Mouse (Mus musculus): Measurements from ENCODE around the gene Slc45a3. TPM values are rescaled to one million over a fixed set of nuclear protein-coding genes. Genes with fewer than 3 reads are reported as not detected.

The Slc45a3 gene
- polyA plus RNA-seq, 1 experiment from 2014 or later = 0.70 TPM

- H3K36me3 ChIP-seq (ENCODE audit: inconsistent target) = no peaks in the 10 kb centered on the region
- WGBS (ENCODE audit: missing documents) = 48% methylated on average over 4 of the region's 4 CpGs
Measured at GRCm38 (mm10) chr1:131995062-131995461, 32.3 kb downstream of the Slc45a3 start.

DNA sequence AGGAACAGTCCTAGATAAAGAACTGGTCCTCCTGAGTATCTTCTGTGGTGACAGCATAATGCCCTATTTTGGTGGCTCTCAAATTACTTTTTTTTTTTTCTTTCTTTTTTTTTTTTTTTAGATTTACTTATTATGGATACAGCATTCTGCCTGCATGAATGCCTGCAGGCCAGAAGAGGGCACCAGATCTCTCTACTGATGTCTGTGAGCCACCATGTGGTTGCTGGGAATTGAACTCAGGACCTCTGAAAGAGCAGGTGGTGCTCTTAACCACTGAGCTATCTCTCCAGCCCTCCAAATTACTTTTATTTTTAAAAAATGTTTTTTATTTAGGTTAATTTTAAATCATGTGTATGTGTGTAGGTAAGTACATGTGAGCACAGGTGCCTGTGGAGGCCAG lies 37.7 kb downstream of the Slc45a3 start:
- H3K4me3 ChIP-seq (ENCODE audit: inconsistent target) = no peak overlapping the region
- H3K36me3 ChIP-seq (ENCODE audit: inconsistent target) = no peaks in the 10 kb centered on the region
- H3K79me2 ChIP-seq (ENCODE audit: inconsistent target) = no peaks in the 10 kb centered on the region
- H3K27ac ChIP-seq = no peak overlapping the region

More at GRCm38 (mm10) chr1:131995062-131995461, 32.3 kb downstream of the Slc45a3 start:
- Histone ChIP-seq H3K4me3 (ENCODE audit: inconsistent target) (no peak overlapping the region), H3K27ac (no peak overlapping the region), H3K79me2 (ENCODE audit: inconsistent target) (no peaks in the 10 kb centered on the region)

- no peaks in the 10 kb centered on the region for H3K79me2 ChIP-seq (ENCODE audit: inconsistent target)
- WGBS (ENCODE audit: missing documents) = 72% methylated on average over 4 of the region's 4 CpGs
- H3K36me3 ChIP-seq (ENCODE audit: inconsistent target) = no peaks in the 10 kb centered on the region
- no peak overlapping the region for H3K27ac ChIP-seq
- H3K4me3 ChIP-seq (ENCODE audit: inconsistent target) = no peak overlapping the region
Measured at GRCm38 (mm10) chr1:132001880-132002330, 39.1 kb downstream of the Slc45a3 start.

- 71% methylated on average over 1 of the region's 2 CpGs for WGBS (ENCODE audit: missing documents)
- Histone ChIP-seq H3K27ac (no peak overlapping the region), H3K4me3 (ENCODE audit: inconsistent target) (no peak overlapping the region), H3K36me3 (ENCODE audit: inconsistent target) (no peaks in the 10 kb centered on the region), H3K79me2 (ENCODE audit: inconsistent target) (peaks cover under 1% of the 10 kb centered on the region; the same call in 1 of the 2 replicates)
Measured at GRCm38 (mm10) chr1:132003111-132003510, 40.3 kb downstream of the Slc45a3 start.

GRCm38 (mm10) chr1:132003817-132004216 lies 41.0 kb downstream of the Slc45a3 start:
- H3K79me2 ChIP-seq (ENCODE audit: inconsistent target) = peaks cover 8% of the 10 kb centered on the region
- H3K4me3 ChIP-seq (ENCODE audit: inconsistent target) = no peak overlapping the region
- no peak overlapping the region for H3K27ac ChIP-seq
- H3K36me3 ChIP-seq (ENCODE audit: inconsistent target) = no peaks in the 10 kb centered on the region
- WGBS (ENCODE audit: missing documents) = 18% methylated on average over 1 of the region's 1 CpGs

DNA sequence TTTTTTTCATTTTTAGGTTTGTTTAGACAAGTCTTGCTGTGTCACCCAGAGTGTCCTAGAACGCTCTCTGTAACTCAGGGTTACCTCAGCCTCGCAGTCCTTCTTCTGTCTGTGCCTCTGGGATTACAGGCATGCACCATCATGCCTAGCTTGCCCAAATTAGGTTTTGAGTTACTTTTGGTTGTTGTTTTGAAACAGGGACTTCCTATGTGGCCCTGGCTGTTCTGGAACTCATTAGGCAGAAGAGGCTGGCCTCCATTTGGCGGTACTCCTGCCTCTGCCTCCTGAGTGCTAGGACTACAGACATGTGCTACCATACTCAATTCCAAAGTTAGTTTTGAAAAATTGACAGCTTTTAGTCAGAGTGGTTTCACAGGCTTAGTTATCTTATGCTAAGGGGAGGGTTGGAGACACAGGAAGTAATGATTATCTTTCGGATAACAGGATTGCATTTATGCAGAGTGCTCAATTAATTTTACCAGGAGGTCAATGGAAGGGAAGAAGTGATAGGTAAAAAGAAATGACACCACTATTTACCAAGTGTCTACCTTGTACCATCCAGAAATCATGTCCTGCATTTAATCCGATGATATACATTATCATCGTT lies 41.9 kb downstream of the Slc45a3 start:
- no peak overlapping the region for H3K4me3 ChIP-seq (ENCODE audit: inconsistent target)
- H3K36me3 ChIP-seq (ENCODE audit: inconsistent target) = no peaks in the 10 kb centered on the region
- H3K27ac ChIP-seq = no peak overlapping the region
- WGBS (ENCODE audit: missing documents) = 77% methylated on average over 6 of the region's 6 CpGs
- peaks cover 17% of the 10 kb centered on the region for H3K79me2 ChIP-seq (ENCODE audit: inconsistent target)

- H3K27ac ChIP-seq = no peak overlapping the region
- no peak overlapping the region for H3K4me3 ChIP-seq (ENCODE audit: inconsistent target)
- 94% methylated on average over 1 of the region's 1 CpGs for WGBS (ENCODE audit: missing documents)
- H3K36me3 ChIP-seq (ENCODE audit: inconsistent target) = no peaks in the 10 kb centered on the region
- peaks cover 21% of the 10 kb centered on the region for H3K79me2 ChIP-seq (ENCODE audit: inconsistent target)
Measured at GRCm38 (mm10) chr1:132005466-132005865, 42.7 kb downstream of the Slc45a3 start.

GRCm38 (mm10) chr1:132006046-132006445 lies 43.3 kb downstream of the Slc45a3 start:
- H3K79me2 ChIP-seq (ENCODE audit: inconsistent target) = peaks cover 22% of the 10 kb centered on the region
- WGBS (ENCODE audit: missing documents) = 92% methylated on average over 3 of the region's 3 CpGs
- H3K4me3 ChIP-seq (ENCODE audit: inconsistent target) = no peak overlapping the region
- no peak overlapping the region for H3K27ac ChIP-seq
- H3K36me3 ChIP-seq (ENCODE audit: inconsistent target) = no peaks in the 10 kb centered on the region

DNA sequence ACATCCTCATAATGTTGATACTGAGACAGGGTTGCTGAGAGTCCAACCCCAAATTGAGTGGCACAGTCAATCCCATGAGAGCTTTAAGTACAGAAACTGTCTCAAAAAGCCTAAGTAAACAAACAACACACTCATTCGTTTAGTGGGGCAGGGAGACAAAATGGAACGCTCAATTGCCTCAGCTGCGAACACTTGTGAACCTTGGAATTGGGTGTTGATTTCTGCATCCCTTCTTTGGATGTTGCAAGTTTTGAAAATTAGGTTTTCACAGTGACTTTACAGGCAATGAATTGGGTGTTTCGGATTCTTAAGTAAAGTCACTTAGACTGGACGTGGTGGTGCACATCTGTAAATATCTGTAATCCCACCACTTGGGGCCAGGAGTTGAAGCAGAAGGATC lies 44.0 kb downstream of the Slc45a3 start:
- Histone ChIP-seq H3K36me3 (ENCODE audit: inconsistent target) (no peaks in the 10 kb centered on the region), H3K79me2 (ENCODE audit: inconsistent target) (peaks cover 29% of the 10 kb centered on the region), H3K27ac (peak overlapping the region; percentile 72), H3K4me3 (ENCODE audit: inconsistent target) (peak overlapping the region; percentile 61)
- WGBS (ENCODE audit: missing documents) = 39% methylated on average over 5 of the region's 5 CpGs

DNA sequence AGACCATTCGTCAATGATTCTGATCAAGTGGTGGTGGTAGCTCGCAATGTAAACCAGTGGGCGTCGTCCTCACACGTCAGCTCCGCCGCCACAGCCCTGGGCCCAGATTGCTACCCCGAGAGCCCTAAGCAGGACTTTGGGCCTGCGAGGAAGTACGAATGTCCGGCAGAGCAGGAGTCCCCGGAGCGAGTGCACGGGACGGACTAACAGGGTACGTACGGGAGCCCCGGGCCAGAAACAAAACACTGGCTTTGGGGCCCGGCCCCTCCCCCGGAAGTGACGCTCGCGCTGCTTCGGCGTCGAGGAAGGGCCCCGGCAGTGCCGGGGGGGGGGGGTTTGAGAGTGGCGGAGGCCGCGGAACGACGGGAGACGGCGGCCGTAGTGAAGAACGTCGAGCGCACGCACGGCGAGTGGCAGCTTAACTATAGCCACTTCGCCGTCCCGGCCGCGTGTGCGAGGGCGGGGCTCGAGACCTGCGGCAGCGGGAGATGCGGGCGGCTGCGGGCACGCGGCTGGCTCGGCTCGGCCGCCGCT lies 44.6 kb downstream of the Slc45a3 start, which contains the start of gene Elk4:
Elk4 (plus strand) TSS at position 326 of the 534 bp plus-strand sequence.
- H3K4me3 ChIP-seq (ENCODE audit: inconsistent target) = peak within 1 kb of the TSS; percentile 80
- no peaks in the 10 kb centered on the region for H3K36me3 ChIP-seq (ENCODE audit: inconsistent target)
- WGBS (ENCODE audit: missing documents) = under 1% methylated on average over 59 of the region's 61 CpGs
- H3K79me2 ChIP-seq (ENCODE audit: inconsistent target) = peaks cover 35% of the 10 kb centered on the region
- peak within 1 kb of the TSS; percentile 82 for H3K27ac ChIP-seq

DNA sequence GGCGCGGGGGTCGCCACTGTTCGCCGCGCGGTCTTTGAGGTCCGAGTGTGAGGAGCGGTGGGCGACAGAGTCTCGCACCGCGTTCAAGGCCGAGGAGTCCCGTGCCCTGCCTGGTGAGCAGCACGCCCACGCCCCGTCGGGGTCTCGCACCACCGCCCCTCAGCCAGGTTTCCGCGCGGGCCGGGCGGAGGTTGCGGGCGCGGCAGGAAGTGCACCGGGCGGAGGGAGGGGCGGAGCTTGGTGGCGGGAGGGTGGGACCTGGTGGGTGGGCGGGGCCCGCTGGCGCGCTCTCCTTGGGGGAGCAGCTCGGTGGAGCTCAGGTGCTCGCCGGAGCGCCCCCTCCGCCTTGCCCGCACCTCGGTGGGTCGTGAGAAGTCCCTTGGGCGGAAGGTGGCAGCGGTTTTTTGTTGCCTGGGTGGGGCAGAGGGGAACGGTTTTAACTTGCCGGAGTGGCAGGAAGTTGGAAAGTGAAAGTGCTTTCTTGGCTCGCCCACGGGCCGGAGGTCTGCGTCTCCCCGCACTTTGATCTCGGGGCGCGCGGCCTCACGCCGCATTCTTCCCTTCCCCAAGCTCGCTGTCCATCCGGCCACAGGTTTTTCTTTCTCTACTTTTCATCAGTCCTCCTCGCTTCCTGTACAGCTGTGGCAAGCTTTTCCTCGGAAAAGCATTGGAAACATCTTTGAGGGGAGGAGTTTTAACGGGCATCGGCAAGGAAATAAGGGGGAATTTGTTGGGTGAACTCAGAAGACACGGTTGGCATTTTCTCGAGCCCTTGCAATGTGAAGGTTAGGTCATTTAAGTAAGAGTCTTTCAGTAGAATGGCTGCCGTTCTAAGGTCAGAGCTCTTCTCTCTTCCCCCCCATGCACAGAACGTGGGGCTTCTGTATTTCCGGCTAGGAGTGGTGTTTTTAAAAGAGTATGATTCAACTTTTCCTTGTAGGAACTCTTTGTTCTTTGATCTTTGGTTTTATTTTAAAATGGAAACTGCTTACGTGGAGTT lies 45.4 kb downstream of the Slc45a3 start:
- 2% methylated on average over 54 of the region's 72 CpGs for WGBS (ENCODE audit: missing documents)
- Histone ChIP-seq H3K27ac (peak overlapping the region; percentile 82), H3K79me2 (ENCODE audit: inconsistent target) (peaks cover 43% of the 10 kb centered on the region), H3K36me3 (ENCODE audit: inconsistent target) (no peaks in the 10 kb centered on the region), H3K4me3 (ENCODE audit: inconsistent target) (peak overlapping the region; percentile 80)

- peaks cover 52% of the 10 kb centered on the region for H3K79me2 ChIP-seq (ENCODE audit: inconsistent target)
- peak overlapping the region; percentile 80 for H3K4me3 ChIP-seq (ENCODE audit: inconsistent target)
- H3K27ac ChIP-seq = peak overlapping the region; percentile 82
- no peaks in the 10 kb centered on the region for H3K36me3 ChIP-seq (ENCODE audit: inconsistent target)
- 7% methylated on average over 8 of the region's 8 CpGs for WGBS (ENCODE audit: missing documents)
Measured at GRCm38 (mm10) chr1:132008881-132009644, 46.3 kb downstream of the Slc45a3 start.

GRCm38 (mm10) chr1:132010632-132011501 lies 48.1 kb downstream of the Slc45a3 start:
- H3K4me3 ChIP-seq (ENCODE audit: inconsistent target) = peak overlapping the region; percentile 19; the same call in 1 of the 2 replicates

More at GRCm38 (mm10) chr1:132010632-132011501, 48.1 kb downstream of the Slc45a3 start:
- WGBS (ENCODE audit: missing documents) = 13% methylated on average over 17 of the region's 17 CpGs
- peaks cover 70% of the 10 kb centered on the region for H3K79me2 ChIP-seq (ENCODE audit: inconsistent target)
- peaks cover 12% of the 10 kb centered on the region; the same call in 1 of the 2 replicates for H3K36me3 ChIP-seq (ENCODE audit: inconsistent target)
- peak overlapping the region; percentile 55 for H3K27ac ChIP-seq
